Mouse (Mus musculus) MEL (cell line): ENCODE measurements around the gene Rnf208. TPM values are rescaled to one million over a fixed set of nuclear protein-coding genes. Genes with fewer than 3 reads are reported as not detected.

Experiments used
- DNase-seq: peaks from one replicate; pipeline ENCODE4 v3.0.0; 2011; ENCODE audit warnings: low read depth, low spot score
- H3K27ac ChIP-seq: 2 replicates; pipeline ENCODE4 v1.5.1; 2012; ENCODE audit warnings: low read depth, mild to moderate bottlenecking, control low read depth, low read length, moderate library complexity; ENCODE audit not compliant: control insufficient read depth
- H3K27me3 ChIP-seq, 2 experiments: fragments of 150-350 bp in 1 of 2; sonication (generic) in 1 of 2; 2 replicates each; pipeline ENCODE4 v1.6.1; 2012; ENCODE audit warnings: low read length in 2 of 2, mild to moderate bottlenecking in 2 of 2, improper control_type of control experiment in 1 of 2, moderate library complexity in 1 of 2; ENCODE audit not compliant: insufficient read depth in 2 of 2, control insufficient read depth in 1 of 2
- H3K36me3 ChIP-seq, 2 experiments: 2 replicates each; pipeline ENCODE4 v1.6.1; 2012 to 2014; ENCODE audit warnings: low read length in 2 of 2, improper control_type of control experiment in 1 of 2, inconsistent platforms in 1 of 2, mild to moderate bottlenecking in 1 of 2; ENCODE audit not compliant: insufficient read depth in 2 of 2, control insufficient read depth in 1 of 2
- H3K4me1 ChIP-seq, 2 experiments: fragments of 150-350 bp in 1 of 2; sonication (generic) in 1 of 2; 2 replicates each; pipeline ENCODE4 v1.6.1; 2012; ENCODE audit warnings: low read length in 2 of 2, improper control_type of control experiment in 1 of 2, mild to moderate bottlenecking in 1 of 2; ENCODE audit not compliant: insufficient read depth in 2 of 2, control insufficient read depth in 1 of 2
- H3K4me3 ChIP-seq, 2 experiments: fragments of 150-350 bp in 1 of 2; sonication (generic) in 1 of 2; 2 replicates each; pipeline ENCODE4 v1.5.1; 2012; ENCODE audit warnings: low read depth in 2 of 2, low read length in 2 of 2, mild to moderate bottlenecking in 2 of 2, moderate library complexity in 2 of 2, control low read depth in 1 of 2, improper control_type of control experiment in 1 of 2; ENCODE audit not compliant: control insufficient read depth in 1 of 2, insufficient read depth in 1 of 2
- H3K79me2 ChIP-seq: 2 replicates; pipeline ENCODE4 v1.6.1; 2012; ENCODE audit warnings: mild to moderate bottlenecking, low read length, moderate library complexity; ENCODE audit not compliant: control insufficient read depth, poor library complexity, insufficient read depth
- H3K9ac ChIP-seq: 2 replicates; pipeline ENCODE4 v1.6.1; 2012; ENCODE audit warnings: low read depth, mild to moderate bottlenecking, control low read depth, low read length, moderate library complexity; ENCODE audit not compliant: control insufficient read depth, poor library complexity, severe bottlenecking
- H3K9me3 ChIP-seq: fragments of 150-350 bp; sonication (generic); replicated peaks from 2 replicates; pipeline ENCODE4 v1.6.1; 2012; ENCODE audit warnings: mild to moderate bottlenecking, low read length, improper control_type of control experiment, moderate library complexity; ENCODE audit not compliant: insufficient read depth
- BHLHE40 ChIP-seq: IDR thresholded peaks from 2 replicates; pipeline ENCODE4 v1.6.1; 2012; ENCODE audit warnings: low read depth, mild to moderate bottlenecking, inconsistent platforms, low read length, improper control_type of control experiment, borderline replicate concordance
- CHD1 ChIP-seq: IDR thresholded peaks from 2 replicates; pipeline ENCODE4 v1.6.1; 2012; ENCODE audit warnings: low read depth, mild to moderate bottlenecking, inconsistent platforms, low read length, improper control_type of control experiment
- CHD2 ChIP-seq: IDR thresholded peaks from 2 replicates; pipeline ENCODE4 v1.6.1; 2011; ENCODE audit warnings: low read length, improper control_type of control experiment
- CTCF ChIP-seq, 3 experiments: IDR thresholded peaks in 2 of 3; conservative IDR thresholded peaks in 1 of 3; 2 replicates each; pipeline ENCODE4 v1.5.1; 2011 to 2012; ENCODE audit warnings: low read length in 3 of 3, low read depth in 2 of 3, mild to moderate bottlenecking in 2 of 3, improper control_type of control experiment in 1 of 3, inconsistent platforms in 1 of 3, mixed read lengths in 1 of 3, moderate library complexity in 1 of 3; ENCODE audit not compliant: control insufficient read depth in 1 of 3, insufficient read depth in 1 of 3, poor library complexity in 1 of 3, severe bottlenecking in 1 of 3
- ELF1 ChIP-seq: IDR thresholded peaks from 2 replicates; pipeline ENCODE4 v1.6.1; 2014; ENCODE audit warnings: low read depth, mild to moderate bottlenecking, inconsistent platforms, low read length, improper control_type of control experiment, moderate library complexity
- EP300 ChIP-seq, 2 experiments: IDR thresholded peaks; 2 replicates each; pipeline ENCODE4 v1.6.1; 2011; ENCODE audit warnings: improper control_type of control experiment in 2 of 2, low read length in 2 of 2, low read depth in 1 of 2, mild to moderate bottlenecking in 1 of 2
- ETS1 ChIP-seq: IDR thresholded peaks from 2 replicates; pipeline ENCODE4 v1.6.1; 2012; ENCODE audit warnings: low read depth, mild to moderate bottlenecking, inconsistent platforms, low read length, improper control_type of control experiment, moderate library complexity
- HCFC1 ChIP-seq: IDR thresholded peaks from 2 replicates; pipeline ENCODE4 v1.6.1; 2012; ENCODE audit warnings: low read depth, mild to moderate bottlenecking, inconsistent platforms, low read length, improper control_type of control experiment, moderate library complexity
- MAFK ChIP-seq: IDR thresholded peaks from 2 replicates; pipeline ENCODE4 v1.6.1; 2011; ENCODE audit warnings: low read depth, mild to moderate bottlenecking, low read length, improper control_type of control experiment, borderline replicate concordance
- MAZ ChIP-seq: IDR thresholded peaks from 2 replicates; pipeline ENCODE4 v1.6.1; 2012; ENCODE audit warnings: low read depth, mild to moderate bottlenecking, inconsistent platforms, low read length, improper control_type of control experiment
- MYB ChIP-seq: IDR thresholded peaks from 2 replicates; pipeline ENCODE4 v1.6.1; 2011; ENCODE audit warnings: mild to moderate bottlenecking, low read depth, low read length, improper control_type of control experiment
- MYC ChIP-seq: IDR thresholded peaks from 2 replicates; pipeline ENCODE4 v1.6.1; 2011; ENCODE audit warnings: low read depth, mild to moderate bottlenecking, low read length, improper control_type of control experiment, moderate library complexity
- NRF1 ChIP-seq: IDR thresholded peaks from 2 replicates; pipeline ENCODE4 v1.6.1; 2014; ENCODE audit warnings: low read depth, mild to moderate bottlenecking, inconsistent platforms, low read length, improper control_type of control experiment, moderate library complexity; ENCODE audit not compliant: poor library complexity, insufficient read depth, severe bottlenecking
- RAD21 ChIP-seq: IDR thresholded peaks from 2 replicates; pipeline ENCODE4 v1.6.1; 2011; ENCODE audit warnings: mild to moderate bottlenecking, low read depth, low read length, improper control_type of control experiment
- RCOR1 ChIP-seq: IDR thresholded peaks from 2 replicates; pipeline ENCODE4 v1.6.1; 2012; ENCODE audit warnings: low read depth, mild to moderate bottlenecking, inconsistent platforms, low read length, improper control_type of control experiment
- TAL1 ChIP-seq: IDR thresholded peaks from 2 replicates; pipeline ENCODE4 v1.6.1; 2012; ENCODE audit warnings: mild to moderate bottlenecking, inconsistent platforms, low read length, moderate library complexity, mixed read lengths
- TBP ChIP-seq: IDR thresholded peaks from 2 replicates; pipeline ENCODE4 v1.8.0; 2011; ENCODE audit warnings: low read depth, low read length, improper control_type of control experiment
- TCF12 ChIP-seq: IDR thresholded peaks from 2 replicates; pipeline ENCODE4 v1.6.1; 2014; ENCODE audit warnings: low read depth, mild to moderate bottlenecking, inconsistent platforms, low read length, improper control_type of control experiment, moderate library complexity
- UBTF ChIP-seq: IDR thresholded peaks from 2 replicates; pipeline ENCODE4 v1.6.1; 2012; ENCODE audit warnings: low read depth, mild to moderate bottlenecking, inconsistent platforms, low read length, improper control_type of control experiment, moderate library complexity, borderline replicate concordance; ENCODE audit not compliant: insufficient read depth
- USF1 ChIP-seq: IDR thresholded peaks from 2 replicates; pipeline ENCODE4 v1.6.1; 2014; ENCODE audit warnings: low read depth, mild to moderate bottlenecking, inconsistent platforms, low read length, improper control_type of control experiment, moderate library complexity
- USF2 ChIP-seq, 2 experiments: IDR thresholded peaks; 2 replicates each; pipeline ENCODE4 v1.6.1; 2011 to 2012; ENCODE audit warnings: improper control_type of control experiment in 2 of 2, low read length in 2 of 2, borderline replicate concordance in 1 of 2, inconsistent platforms in 1 of 2, low read depth in 1 of 2, mild to moderate bottlenecking in 1 of 2; ENCODE audit not compliant: insufficient read depth in 1 of 2
- ZKSCAN1 ChIP-seq: IDR thresholded peaks from 2 replicates; pipeline ENCODE4 v1.6.1; 2012; ENCODE audit warnings: low read depth, mild to moderate bottlenecking, inconsistent platforms, low read length, improper control_type of control experiment, moderate library complexity
- ZMIZ1 ChIP-seq: IDR thresholded peaks from 2 replicates; pipeline ENCODE4 v1.6.1; 2012; ENCODE audit warnings: low read depth, mild to moderate bottlenecking, inconsistent platforms, low read length, improper control_type of control experiment, moderate library complexity
- polyA plus RNA-seq, 2 experiments: library from polyadenylated mRNA; stranded (reverse) in 1 of 2; unstranded in 1 of 2; fragments of >175 nt in 1 of 2; fragments of >200 nt in 1 of 2; gene quantifications; 2 replicates each; pipeline versions ENCODE4 v1.2.1 to v1.2.4; 2012; ENCODE audit warnings: low replicate concordance in 2 of 2, low read depth in 1 of 2; ENCODE audit not compliant: insufficient read length in 2 of 2, insufficient read depth in 1 of 2, missing spikeins in 1 of 2
- total RNA-seq: library from RNA; depleted of rRNA; stranded (reverse); fragments of 300-350 nt; gene quantifications from 2 replicates; pipeline ENCODE4 v1.2.3, GENCODE M21; 2012

Rnf208 gene
- total and polyA plus RNA-seq, 3 experiments, result 6.0 to 21.8 TPM; not detected in 1

- TF ChIP-seq ELF1 (no peak), CHD1 (0 out of 2 replicates have a peak, but pooled peaks have one; percentile 10)
- Histone ChIP-seq H3K9me3 (no peaks in the 10 kb centered on the region), H3K4me1 (peaks cover 10 to 48% of the 10 kb centered on the region in 2 experiments), H3K36me3 (peaks cover 0 to 36% of the 10 kb centered on the region in 2 experiments; a peak in 2 of 4 replicates), H3K9ac (peak overlapping the region; percentile 93), H3K27me3 (no peaks in the 10 kb centered on the region), H3K4me3 (peak overlapping the region; percentile 90 to 95), H3K27ac (peak overlapping the region; percentile 48; the same call in 1 of the 2 replicates), H3K79me2 (peaks cover 55% of the 10 kb centered on the region)
- no peak for DNase-seq
Observed at GRCm38 (mm10) chr2:25263623-25264285, 21.7 kb downstream of the Rnf208 start.

GRCm38 (mm10) chr2:25264286-25264660 lies 22.2 kb downstream of the Rnf208 start:
- H3K9me3 ChIP-seq, result no peaks in the 10 kb centered on the region

GRCm38 (mm10) chr2:25264851-25265250 lies 22.8 kb downstream of the Rnf208 start:
- H3K4me3 ChIP-seq, result peak overlapping the region; percentile 90 to 95

More at GRCm38 (mm10) chr2:25264286-25264660, 22.2 kb downstream of the Rnf208 start:
- Histone ChIP-seq H3K4me1 (peaks cover 10 to 52% of the 10 kb centered on the region in 2 experiments), H3K27me3 (no peaks in the 10 kb centered on the region), H3K27ac (no peak overlapping the region), H3K4me3 (peak overlapping the region; percentile 90 to 95), H3K36me3 (peaks cover 0 to 36% of the 10 kb centered on the region in 2 experiments; a peak in 2 of 4 replicates), H3K9ac (peak overlapping the region; percentile 93), H3K79me2 (peaks cover 55% of the 10 kb centered on the region)
- TF ChIP-seq MAZ, result no peak
- no peak for TF ChIP-seq MAFK
- TF ChIP-seq ETS1, result no peak
- no peak for TF ChIP-seq RCOR1
- TF ChIP-seq RAD21, result no peak
- no peak for TF ChIP-seq MYC
- no peak for TF ChIP-seq ZMIZ1
- no peak for TF ChIP-seq NRF1
- no peak for TF ChIP-seq ZKSCAN1
- no peak for TF ChIP-seq CHD2
- no peak for TF ChIP-seq EP300 (IDR thresholded peaks at IDR 0.05; ENCODE audit: low read depth in 1 of 2, low read length in 2 of 2)
- no peak for TF ChIP-seq USF1
- TF ChIP-seq USF2 (IDR thresholded peaks at IDR 0.05; ENCODE audit: borderline replicate concordance in 1 of 2, insufficient read depth in 1 of 2, low read depth in 1 of 2, low read length in 2 of 2), result no peak
- TF ChIP-seq UBTF, result no peak
- no peak for TF ChIP-seq BHLHE40
- no peak for TF ChIP-seq TAL1
- TF ChIP-seq TCF12, result no peak
- no peak for TF ChIP-seq CTCF (IDR thresholded peaks at IDR 0.05 in 2 of 3, conservative IDR thresholded peaks at IDR 0.05 in 1 of 3; ENCODE audit: control insufficient read depth in 1 of 3, insufficient read depth in 1 of 3, low read depth in 2 of 3, low read length in 3 of 3, poor library complexity in 1 of 3, severe bottlenecking in 1 of 3)
- no peak for TF ChIP-seq MYB
- no peak for DNase-seq

More at GRCm38 (mm10) chr2:25264851-25265250, 22.8 kb downstream of the Rnf208 start:
- peak overlapping the region; percentile 93 for H3K9ac ChIP-seq
- H3K79me2 ChIP-seq, result peaks cover 55% of the 10 kb centered on the region
- peaks cover 0 to 36% of the 10 kb centered on the region in 2 experiments; a peak in 2 of 4 replicates for H3K36me3 ChIP-seq
- DNase-seq, result no peak
- H3K27me3 ChIP-seq, result no peaks in the 10 kb centered on the region
- no peaks in the 10 kb centered on the region for H3K9me3 ChIP-seq
- H3K4me1 ChIP-seq, result peaks cover 10 to 52% of the 10 kb centered on the region in 2 experiments
- H3K27ac ChIP-seq, result 0 out of 2 replicates have a peak overlapping the region, but pooled peaks have one; percentile 13
- TF ChIP-seq MYC (no peak), CHD1 (no peak), MYB (no peak), TAL1 (no peak), RAD21 (no peak), TBP (no peak), USF2 (IDR thresholded peaks at IDR 0.05; ENCODE audit: borderline replicate concordance in 1 of 2, insufficient read depth in 1 of 2, low read depth in 1 of 2, low read length in 2 of 2) (no peak), HCFC1 (no peak), NRF1 (no peak), CHD2 (no peak)
